Mouse (Mus musculus): Measurements from ENCODE around the gene Nutf2. TPM values are rescaled to one million over a fixed set of nuclear protein-coding genes. Genes with fewer than 3 reads are reported as not detected.
A peak's percentile ranks its signal among the peaks of the same experiment; 100 is the strongest.
"Not testable (repeated sequence)": the region's sequence is repeated elsewhere in the genome, so short reads cannot be mapped to it uniquely, and the experiment has no call there.

The Nutf2 gene
- total RNA-seq (2021): 10 to 100 TPM; 43.7 to 44.5 TPM
- long read RNA-seq, experiment 1, transcript Nutf2-201 (5 exons, 948 nt): major isoform, 129 of 143 reads
- long read RNA-seq, experiment 1, partial matches to known transcripts: 5 of 143 reads
- long read RNA-seq, experiment 1, other reads (novel, unspliced or antisense): 7 of 143 reads
- long read RNA-seq, experiment 2, transcript Nutf2-201 (5 exons, 948 nt): major isoform, 80 of 90 reads
- long read RNA-seq, experiment 2, partial matches to known transcripts: 3 of 90 reads
- long read RNA-seq, experiment 2, other reads (novel, unspliced or antisense): 7 of 90 reads

GRCm38 (mm10) chr8:105860143-105860981 lies at the start of gene Nutf2:
TSS of gene Nutf2 (plus strand) at chr8:105860580.
- DNase-seq (ENCODE audit: low spot score): peak; percentile 98

GRCm38 (mm10) chr8:105811061-105811460 lies 49.3 kb upstream of the Nutf2 start:
- no peak for DNase-seq (ENCODE audit: low spot score)

GRCm38 (mm10) chr8:105811543-105811942 lies 48.8 kb upstream of the Nutf2 start:
- DNase-seq (ENCODE audit: low spot score): no peak

GRCm38 (mm10) chr8:105812511-105812910 lies 47.9 kb upstream of the Nutf2 start:
- no peak for DNase-seq (ENCODE audit: low spot score)

- DNase-seq (ENCODE audit: low spot score): no peak
Measured at GRCm38 (mm10) chr8:105813241-105813640, 47.1 kb upstream of the Nutf2 start.

- no peak for DNase-seq (ENCODE audit: low spot score)
Measured at GRCm38 (mm10) chr8:105819659-105820058, 40.7 kb upstream of the Nutf2 start.

GRCm38 (mm10) chr8:105820925-105821324 lies 39.5 kb upstream of the Nutf2 start:
- peak; percentile 85 for DNase-seq (ENCODE audit: low spot score)

GRCm38 (mm10) chr8:105825506-105825905 lies 34.9 kb upstream of the Nutf2 start:
- DNase-seq (ENCODE audit: low spot score): no peak

- DNase-seq (ENCODE audit: low spot score): no peak
Measured at GRCm38 (mm10) chr8:105826379-105826778, 34.0 kb upstream of the Nutf2 start.

GRCm38 (mm10) chr8:105826861-105827848 lies 33.2 kb upstream of the Nutf2 start, which contains the start of the genes Ranbp10 and Tsnaxip1:
TSS of gene Ranbp10 (minus strand) at chr8:105827350.
TSS of gene Tsnaxip1 (plus strand) at chr8:105827731.
- peak; percentile 98 for DNase-seq (ENCODE audit: low spot score)

- not testable (repeated sequence) for DNase-seq (ENCODE audit: low spot score)
Measured at GRCm38 (mm10) chr8:105833740-105834139, 26.6 kb upstream of the Nutf2 start.

GRCm38 (mm10) chr8:105835318-105835717 lies 25.1 kb upstream of the Nutf2 start:
- DNase-seq (ENCODE audit: low spot score): peak; percentile 92

GRCm38 (mm10) chr8:105836991-105837390 lies 23.4 kb upstream of the Nutf2 start:
- DNase-seq (ENCODE audit: low spot score): no peak

- DNase-seq (ENCODE audit: low spot score): no peak
Measured at GRCm38 (mm10) chr8:105839209-105839608, 21.2 kb upstream of the Nutf2 start.

- no peak for DNase-seq (ENCODE audit: low spot score)
Measured at GRCm38 (mm10) chr8:105846678-105847077, 13.7 kb upstream of the Nutf2 start.

GRCm38 (mm10) chr8:105850014-105850413 lies 10.4 kb upstream of the Nutf2 start:
- DNase-seq (ENCODE audit: low spot score): no peak

- DNase-seq (ENCODE audit: low spot score): no peak
Measured at GRCm38 (mm10) chr8:105850611-105851010, 9.8 kb upstream of the Nutf2 start.

- peak; percentile 92 for DNase-seq (ENCODE audit: low spot score)
Measured at GRCm38 (mm10) chr8:105851651-105852143, 8.7 kb upstream of the Nutf2 start.

- no peak for DNase-seq (ENCODE audit: low spot score)
Measured at GRCm38 (mm10) chr8:105852146-105852729, 8.1 kb upstream of the Nutf2 start.

- DNase-seq (ENCODE audit: low spot score): no peak
Measured at GRCm38 (mm10) chr8:105853178-105853577, 7.2 kb upstream of the Nutf2 start, which contains the start of gene Cenpt. TSS of gene Cenpt (minus strand) at chr8:105853278.

- no peak for DNase-seq (ENCODE audit: low spot score)
Measured at GRCm38 (mm10) chr8:105854303-105854702, 6.1 kb upstream of the Nutf2 start.
